ENCODE assay signal across 8 mouse cellular contexts in genomic region chr5:43235997-43236396, GRCm38 (mm10). TPM values are rescaled to one million over a fixed set of nuclear protein-coding genes. Genes with fewer than 3 reads are reported as not detected.
DNase-seq lines count a peak whose midpoint lies in the region; ATAC-seq and TF ChIP-seq lines count a peak whose summit lies in the region.

No protein-coding gene starts in this region.

- WGBS in lung, embryonic 14.5 days = 28% methylated on average over 5 of the region's 5 CpGs
- 26% methylated on average over 5 of the region's 5 CpGs for WGBS in intestine, postnatal 0 days
- WGBS in neural tube, embryonic 13.5 days = 20% methylated on average over 5 of the region's 5 CpGs

- H3K36me3 ChIP-seq in lung, embryonic 14.5 days (ENCODE audit: insufficient read depth) = peaks cover 2% of the 10 kb centered on the region; the same call in 1 of the 2 replicates
- peaks cover 4% of the 10 kb centered on the region; the same call in 1 of the 2 replicates for H3K36me3 ChIP-seq in intestine, postnatal 0 days (ENCODE audit: control insufficient read depth, insufficient read depth)
- H3K36me3 ChIP-seq in neural tube, embryonic 13.5 days = 0 out of 2 replicates have a peak, but pooled peaks cover 5% of the 10 kb centered on the region

- peak overlapping the region; percentile 90 for H3K4me2 ChIP-seq in lung, embryonic 14.5 days
- peak overlapping the region; percentile 91 for H3K4me2 ChIP-seq in intestine, postnatal 0 days (replicated peaks; ENCODE audit: low read depth)
- peak overlapping the region; percentile 81 for H3K4me2 ChIP-seq in neural tube, embryonic 13.5 days

- peak overlapping the region; percentile 26; the same call in 1 of the 2 replicates for H3K9ac ChIP-seq in lung, embryonic 14.5 days
- H3K9ac ChIP-seq in intestine, postnatal 0 days (ENCODE audit: low read depth, low read length) = no peak overlapping the region
- H3K9ac ChIP-seq in neural tube, embryonic 13.5 days = peak overlapping the region; percentile 100

- H3K27ac ChIP-seq in lung, embryonic 14.5 days (ENCODE audit: low read depth) = no peak overlapping the region
- no peak overlapping the region for H3K27ac ChIP-seq in embryonic fibroblast, embryonic 13.5 days (ENCODE audit: insufficient read depth, low read length)
- no peak overlapping the region for H3K27ac ChIP-seq in intestine, postnatal 0 days (ENCODE audit: low read depth, low read length)
- H3K27ac ChIP-seq in neural tube, embryonic 13.5 days (replicated peaks) = peak overlapping the region; percentile 99; the same call in 1 of the 2 replicates

- peak overlapping the region; percentile 87 for H3K4me3 ChIP-seq in lung, embryonic 14.5 days (ENCODE audit: low read depth, low read length)
- peak overlapping the region; percentile 35 for H3K4me3 ChIP-seq in embryonic fibroblast, embryonic 13.5 days (ENCODE audit: insufficient read depth, low read length)
- peak overlapping the region; percentile 93 for H3K4me3 ChIP-seq in intestine, postnatal 0 days (ENCODE audit: low read depth, low read length)
- peak overlapping the region; percentile 98 for H3K4me3 ChIP-seq in neural tube, embryonic 13.5 days

- H3K9me3 ChIP-seq in lung, embryonic 14.5 days (ENCODE audit: low read depth, low read length) = no peaks in the 10 kb centered on the region
- H3K9me3 ChIP-seq in intestine, postnatal 0 days (ENCODE audit: control insufficient read depth) = no peaks in the 10 kb centered on the region
- no peaks in the 10 kb centered on the region for H3K9me3 ChIP-seq in neural tube, embryonic 13.5 days

- no peak for ATAC-seq in lung, embryonic 14.5 days (ENCODE audit: insufficient read depth)
- ATAC-seq in intestine, postnatal 0 days = no peak
- ATAC-seq in neural tube, embryonic 13.5 days (ENCODE audit: low read depth) = no peak

- TF ChIP-seq POLR2A in embryonic fibroblast, embryonic 13.5 days (IDR thresholded peaks at IDR 0.05; ENCODE audit: low read depth, low read length) = no peak

- TF ChIP-seq CTCF in lung, embryonic 14.5 days (IDR thresholded peaks at IDR 0.05; ENCODE audit: low read depth) = no peak
- no peak for TF ChIP-seq CTCF in embryonic fibroblast, embryonic 13.5 days (IDR thresholded peaks at IDR 0.05; ENCODE audit: borderline replicate concordance, insufficient read depth, low read length)
- TF ChIP-seq CTCF in intestine, postnatal 0 days (IDR thresholded peaks at IDR 0.05; ENCODE audit: low read depth) = no peak

- no peak for DNase-seq in lung, embryonic 14.5 days
- DNase-seq in lung, postnatal 25 days (ENCODE audit: low spot score) = no peak
- no peak for DNase-seq in adrenal gland, adult 8-10 months
- DNase-seq in cerebellum, postnatal 25 days = no peak
- no peak for DNase-seq in natural killer cell, adult 2 months (ENCODE audit: low spot score in 2 of 2)

- H3K27me3 ChIP-seq in lung, embryonic 14.5 days (ENCODE audit: insufficient read depth, low read length) = no peaks in the 10 kb centered on the region
- H3K27me3 ChIP-seq in intestine, postnatal 0 days (replicated peaks; ENCODE audit: control insufficient read depth, insufficient read depth, low read length) = no peaks in the 10 kb centered on the region
- H3K27me3 ChIP-seq in neural tube, embryonic 13.5 days = no peaks in the 10 kb centered on the region

- peaks cover 3% of the 10 kb centered on the region; the same call in 1 of the 2 replicates for H3K4me1 ChIP-seq in lung, embryonic 14.5 days (ENCODE audit: insufficient read depth)
- H3K4me1 ChIP-seq in embryonic fibroblast, embryonic 13.5 days (ENCODE audit: control insufficient read depth, insufficient read depth, low read length) = no peaks in the 10 kb centered on the region
- no peaks in the 10 kb centered on the region for H3K4me1 ChIP-seq in intestine, postnatal 0 days (replicated peaks; ENCODE audit: control insufficient read depth, insufficient read depth, low read length)
- H3K4me1 ChIP-seq in neural tube, embryonic 13.5 days (replicated peaks) = peaks cover 36% of the 10 kb centered on the region

RNA-seq across cellular contexts. Expression of gene Cpeb2, which starts 3.0 kb away (rescaled TPM):
- polyA plus RNA-seq in lung, embryonic 14.5 days (2014; fragmentation: Nextera tagmentation; extraction: Ambion mirVana) = 1.8 and 1.9 TPM in 2 replicates
- 14.8 and 18.7 TPM in 2 replicates for polyA plus RNA-seq in embryonic fibroblast, embryonic 13.5 days (2011; ENCODE audit: insufficient read length, low read depth, missing spikeins)
- 3.1 and 3.6 TPM in 2 replicates for polyA plus RNA-seq in intestine, postnatal 0 days (2015; fragmentation: Nextera tagmentation; extraction: Ambion mirVana)
- polyA plus RNA-seq in neural tube, embryonic 13.5 days (2015; fragmentation: Nextera tagmentation; extraction: Ambion mirVana) = 12.9 and 14.5 TPM in 2 replicates
- total RNA-seq in adrenal gland, adult 8-10 months (2022) = 10 to 100 TPM; 30.0 to 45.8 (median 34.7) TPM

Comparison
In these comparisons a context has a peak if more than half of its experiments do, and no peak if none do; other contexts are left out.
1. H3K4me3 ChIP-seq: peak in every context shown above with its lines; median percentile 98 in neural tube, embryonic 13.5 days; 93 in intestine, postnatal 0 days; 87 in lung, embryonic 14.5 days; 35 in embryonic fibroblast, embryonic 13.5 days.